Mouse (Mus musculus) midbrain, embryonic 11.5 days (tissue): ENCODE results near the gene Robo3. TPM values are rescaled to one million over a fixed set of nuclear protein-coding genes. Genes with fewer than 3 reads are reported as not detected.

Source experiments
- ATAC-seq: fragments of 200-750 bp; cut with Nextera tagmentation; 2 replicates; pipeline ENCODE4 v1.8.0; 2017; ENCODE audit warnings: moderate TSS enrichment, moderate library complexity; ENCODE audit not compliant: low FRiP score
- DNase-seq: peaks from one replicate; pipeline ENCODE4 v3.0.0; 2015; ENCODE audit warnings: low spot score; ENCODE audit errors: missing footprints
- H3K27ac ChIP-seq: fragments of 300-500 bp; sonication (generic); 2 replicates; pipeline ENCODE4 v1.5.1; 2014; ENCODE audit warnings: low read depth, low read length
- H3K27me3 ChIP-seq: fragments of 300-500 bp; sonication (generic); 2 replicates; pipeline ENCODE4 v1.6.1; 2014; ENCODE audit warnings: mild to moderate bottlenecking, low read length, moderate library complexity, mixed read lengths; ENCODE audit not compliant: control insufficient read depth, insufficient read depth
- H3K36me3 ChIP-seq: fragments of 300-500 bp; sonication (generic); 2 replicates; pipeline ENCODE4 v1.6.1; 2014; ENCODE audit warnings: mild to moderate bottlenecking, low read length, moderate library complexity, mixed read lengths; ENCODE audit not compliant: control insufficient read depth, insufficient read depth
- H3K4me1 ChIP-seq: fragments of 300-500 bp; sonication (generic); 2 replicates; pipeline ENCODE4 v1.6.1; 2014; ENCODE audit warnings: low read length; ENCODE audit not compliant: control insufficient read depth, insufficient read depth
- H3K4me2 ChIP-seq: fragments of 300-500 bp; sonication (generic); 2 replicates; pipeline ENCODE4 v1.6.1; 2014; ENCODE audit warnings: mild to moderate bottlenecking, moderate library complexity
- H3K4me3 ChIP-seq: fragments of 300-500 bp; sonication (generic); 2 replicates; pipeline ENCODE4 v1.5.1; 2014; ENCODE audit warnings: low read depth, low read length
- H3K9ac ChIP-seq: fragments of 300-500 bp; sonication (generic); 2 replicates; pipeline ENCODE4 v1.6.1; 2014; ENCODE audit warnings: low read length
- H3K9me3 ChIP-seq: fragments of 300-500 bp; sonication (generic); 2 replicates; pipeline ENCODE4 v1.6.1; 2016; ENCODE audit warnings: low read length; ENCODE audit not compliant: control insufficient read depth
- WGBS: fragments of 180-500 bp; shearing (Covaris S2); extraction: QIAGEN DNeasy Blood & Tissue Kit; methylation state at CpG from one replicate; pipeline ENCODE4 v1.1.7; 2014; 5-methylcytosine and 5-hydroxymethylcytosine counted together
- polyA plus RNA-seq: library from polyadenylated mRNA; unstranded; fragments of >200 nt; fragmentation: Nextera tagmentation; extraction: Ambion mirVana; gene quantifications from 2 replicates; pipeline ENCODE4 v1.2.1, GENCODE M21; 2014

Robo3 gene
- 40.1 and 43.9 TPM in 2 replicates for polyA plus RNA-seq

DNA sequence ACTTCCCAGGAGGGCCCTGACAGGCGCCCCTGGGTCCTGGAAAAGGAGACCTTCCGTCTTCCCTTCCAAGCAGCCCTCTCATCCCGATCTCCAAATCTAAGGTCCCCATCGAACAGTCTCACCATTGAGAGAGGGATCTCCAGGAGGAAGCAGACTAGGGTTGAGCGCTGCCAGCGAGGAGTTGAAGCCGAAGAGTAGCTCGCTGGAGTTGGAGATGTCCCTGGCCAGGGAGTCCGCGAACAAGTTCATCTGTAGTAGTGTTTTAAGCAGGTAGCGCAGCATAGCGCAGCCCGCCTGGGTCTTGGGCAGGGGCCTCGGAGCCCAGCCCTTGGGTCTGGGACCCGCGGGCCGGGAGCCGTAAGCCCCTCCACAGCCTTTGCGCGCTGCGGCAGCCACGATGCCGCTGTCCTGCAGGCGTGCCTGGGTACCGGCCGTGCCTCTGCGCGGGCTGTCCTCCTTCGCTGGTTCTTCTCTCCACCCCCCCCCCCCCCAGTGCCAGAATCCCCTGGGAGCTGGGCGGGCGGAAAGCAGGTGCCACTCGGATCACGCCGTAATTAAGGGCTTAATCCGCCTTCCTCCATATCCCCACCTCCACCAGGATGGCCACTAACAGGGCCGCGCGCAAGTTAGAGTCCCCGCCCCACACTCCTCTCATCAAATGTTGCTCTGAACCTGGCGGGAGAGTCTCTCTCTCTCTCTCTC, at the start of gene Robo3:
Gene Robo3 (minus strand): TSS at position 527 of the 702 bp plus-strand sequence.
- no peaks in the 10 kb centered on the region for H3K36me3 ChIP-seq
- H3K27ac ChIP-seq: peak within 1 kb of the TSS; percentile 11; the same call in 1 of the 2 replicates
- H3K4me1 ChIP-seq: peaks cover 8% of the 10 kb centered on the region; the same call in 1 of the 2 replicates
- WGBS: under 1% methylated on average over 39 of the region's 40 CpGs
- peak within 1 kb of the TSS; percentile 25 for H3K4me3 ChIP-seq
- ATAC-seq (peak; percentile 23; the same call in 1 of the 2 replicates), DNase-seq (peak; percentile 94)
- H3K4me2 ChIP-seq: peak within 1 kb of the TSS; percentile 35
- no peaks in the 10 kb centered on the region for H3K9me3 ChIP-seq
- peaks cover 74% of the 10 kb centered on the region for H3K27me3 ChIP-seq
- H3K9ac ChIP-seq: no peak within 1 kb of the TSS

DNA sequence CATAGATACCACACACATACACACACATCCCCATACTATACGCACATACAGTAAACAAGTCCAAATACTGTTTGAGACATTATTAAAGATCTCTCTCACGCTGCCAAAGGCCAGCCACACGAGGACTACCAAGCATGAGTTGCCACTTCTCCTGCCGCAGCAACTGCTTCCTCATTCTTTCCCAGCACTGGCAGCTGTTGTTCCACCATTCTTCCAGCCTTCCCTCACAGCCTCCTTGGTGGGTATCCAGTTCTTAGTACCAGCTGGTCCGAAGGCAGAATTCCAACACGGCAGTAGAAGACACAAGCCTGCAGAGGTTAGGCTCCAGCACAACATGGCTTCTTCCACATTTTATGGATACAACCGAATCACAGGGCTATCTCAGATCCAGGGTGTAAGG, 41.9 kb upstream of the Robo3 start:
- no peak overlapping the region for H3K4me2 ChIP-seq
- H3K27ac ChIP-seq: no peak overlapping the region
- no peaks in the 10 kb centered on the region for H3K9me3 ChIP-seq
- no peak overlapping the region for H3K9ac ChIP-seq
- DNase-seq (no peak), ATAC-seq (no peak)
- no peak overlapping the region for H3K4me3 ChIP-seq
- WGBS: 89% methylated on average over 7 of the region's 7 CpGs
- H3K4me1 ChIP-seq: no peaks in the 10 kb centered on the region
- no peaks in the 10 kb centered on the region for H3K36me3 ChIP-seq
- H3K27me3 ChIP-seq: no peaks in the 10 kb centered on the region

DNA sequence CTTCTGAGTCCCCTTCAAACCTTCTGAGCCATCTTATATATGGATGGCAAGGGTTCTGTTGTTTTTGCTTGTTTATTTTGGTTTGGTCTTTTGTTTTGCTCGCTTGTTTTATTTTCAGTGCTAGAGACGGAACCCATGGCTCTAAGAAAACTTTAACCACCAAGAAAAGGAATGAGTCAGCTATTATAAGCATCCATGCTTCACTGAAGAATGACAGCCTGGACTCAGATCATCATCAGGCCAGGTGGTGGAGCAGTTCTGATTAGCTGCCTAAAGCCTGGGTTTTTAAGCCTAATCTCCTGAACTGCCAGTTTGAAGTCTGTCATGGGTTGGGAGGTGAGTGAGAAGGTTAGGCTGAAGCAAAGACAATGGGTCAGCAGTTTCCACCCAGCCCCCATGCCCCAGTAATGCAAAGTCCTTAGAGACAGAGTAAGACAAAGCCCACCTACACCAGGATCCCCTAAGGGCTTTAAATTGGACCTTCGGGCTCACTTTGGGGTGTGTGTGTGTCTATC, 40.6 kb upstream of the Robo3 start:
- Histone ChIP-seq H3K9me3 (no peaks in the 10 kb centered on the region), H3K4me3 (no peak overlapping the region), H3K27me3 (no peaks in the 10 kb centered on the region), H3K36me3 (no peaks in the 10 kb centered on the region), H3K27ac (no peak overlapping the region), H3K4me1 (no peaks in the 10 kb centered on the region), H3K9ac (no peak overlapping the region), H3K4me2 (no peak overlapping the region)
- DNase-seq (no peak), ATAC-seq (no peak)
- 69% methylated on average over 3 of the region's 3 CpGs for WGBS

DNA sequence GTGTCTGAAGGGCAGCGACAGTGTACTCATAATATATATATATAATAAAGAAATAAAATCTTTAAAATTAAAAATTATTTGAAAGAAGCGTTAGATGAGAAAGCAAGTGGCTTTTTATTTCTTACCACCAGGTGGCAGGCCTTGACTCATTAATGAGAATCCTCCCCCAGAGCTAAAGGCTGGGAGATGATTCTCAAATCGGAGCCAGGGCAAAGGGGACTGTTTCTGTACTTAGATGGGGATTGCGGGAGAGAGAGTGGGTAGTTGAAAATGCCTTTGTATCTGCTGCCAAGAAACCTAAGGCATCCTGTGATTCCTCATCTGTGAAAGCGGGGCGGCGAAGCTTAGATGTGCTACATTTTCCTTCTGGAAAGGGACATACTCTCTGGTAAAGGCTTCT, 29.7 kb upstream of the Robo3 start:
- no peak overlapping the region for H3K4me3 ChIP-seq
- ATAC-seq (no peak; the same call in 1 of the 2 replicates), DNase-seq (peak; percentile 89)
- H3K9me3 ChIP-seq: no peaks in the 10 kb centered on the region
- H3K4me1 ChIP-seq: peaks cover 11% of the 10 kb centered on the region
- no peaks in the 10 kb centered on the region for H3K36me3 ChIP-seq
- peaks cover 53% of the 10 kb centered on the region for H3K27me3 ChIP-seq
- no peak overlapping the region for H3K27ac ChIP-seq
- H3K4me2 ChIP-seq: no peak overlapping the region
- H3K9ac ChIP-seq: no peak overlapping the region
- WGBS: 14% methylated on average over 7 of the region's 7 CpGs

DNA sequence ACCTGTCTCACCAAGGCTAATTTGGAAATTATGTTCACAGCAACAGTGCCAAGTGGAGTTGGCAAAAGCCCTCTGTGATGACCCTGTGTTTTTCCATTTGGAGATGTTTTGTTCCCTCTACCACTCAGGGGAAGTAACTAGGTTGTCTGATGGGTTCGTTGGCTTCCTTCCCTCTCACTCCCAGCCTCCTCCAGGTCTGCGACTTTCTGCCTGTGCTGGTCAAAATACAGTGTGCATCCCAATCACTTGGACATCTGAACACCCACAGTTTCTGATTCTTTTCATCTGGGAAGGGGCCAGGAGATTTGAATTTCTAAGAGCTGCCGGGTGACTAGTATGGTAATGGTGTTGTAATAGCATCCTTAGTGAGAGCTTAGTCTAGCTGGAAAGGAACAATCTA, 28.5 kb upstream of the Robo3 start:
- Histone ChIP-seq H3K27me3 (peaks cover 65% of the 10 kb centered on the region), H3K9me3 (no peaks in the 10 kb centered on the region), H3K36me3 (no peaks in the 10 kb centered on the region), H3K4me2 (no peak overlapping the region), H3K27ac (no peak overlapping the region), H3K9ac (no peak overlapping the region), H3K4me3 (no peak overlapping the region), H3K4me1 (peaks cover 14% of the 10 kb centered on the region)
- DNase-seq: peak; percentile 89
- no peak for ATAC-seq
- 10% methylated on average over 3 of the region's 3 CpGs for WGBS

DNA sequence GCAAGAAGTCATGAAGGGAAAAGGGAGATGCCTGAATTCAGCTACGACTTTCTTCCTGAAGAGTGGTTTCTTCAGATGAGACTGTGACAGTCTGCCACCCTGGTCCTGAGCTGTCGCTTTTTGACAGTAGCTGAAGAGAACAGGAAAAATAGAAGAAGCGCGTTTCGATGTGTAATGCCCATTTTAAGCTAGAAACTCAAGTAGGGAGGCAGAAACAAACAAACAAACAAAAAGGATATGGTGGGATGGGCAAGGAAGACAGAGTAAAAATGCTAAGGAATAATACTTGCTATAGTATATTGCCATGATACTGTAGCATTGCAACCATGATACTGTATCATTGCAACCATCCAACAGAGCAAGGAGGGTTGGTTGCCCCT, 27.9 kb upstream of the Robo3 start:
- Histone ChIP-seq H3K4me1 (peaks cover 14% of the 10 kb centered on the region), H3K27me3 (peaks cover 71% of the 10 kb centered on the region), H3K4me3 (no peak overlapping the region), H3K4me2 (peak overlapping the region; percentile 73), H3K9ac (no peak overlapping the region), H3K27ac (no peak overlapping the region), H3K9me3 (no peaks in the 10 kb centered on the region), H3K36me3 (no peaks in the 10 kb centered on the region)
- peak; percentile 94 for DNase-seq
- no peak for ATAC-seq
- WGBS: 10% methylated on average over 5 of the region's 5 CpGs

DNA sequence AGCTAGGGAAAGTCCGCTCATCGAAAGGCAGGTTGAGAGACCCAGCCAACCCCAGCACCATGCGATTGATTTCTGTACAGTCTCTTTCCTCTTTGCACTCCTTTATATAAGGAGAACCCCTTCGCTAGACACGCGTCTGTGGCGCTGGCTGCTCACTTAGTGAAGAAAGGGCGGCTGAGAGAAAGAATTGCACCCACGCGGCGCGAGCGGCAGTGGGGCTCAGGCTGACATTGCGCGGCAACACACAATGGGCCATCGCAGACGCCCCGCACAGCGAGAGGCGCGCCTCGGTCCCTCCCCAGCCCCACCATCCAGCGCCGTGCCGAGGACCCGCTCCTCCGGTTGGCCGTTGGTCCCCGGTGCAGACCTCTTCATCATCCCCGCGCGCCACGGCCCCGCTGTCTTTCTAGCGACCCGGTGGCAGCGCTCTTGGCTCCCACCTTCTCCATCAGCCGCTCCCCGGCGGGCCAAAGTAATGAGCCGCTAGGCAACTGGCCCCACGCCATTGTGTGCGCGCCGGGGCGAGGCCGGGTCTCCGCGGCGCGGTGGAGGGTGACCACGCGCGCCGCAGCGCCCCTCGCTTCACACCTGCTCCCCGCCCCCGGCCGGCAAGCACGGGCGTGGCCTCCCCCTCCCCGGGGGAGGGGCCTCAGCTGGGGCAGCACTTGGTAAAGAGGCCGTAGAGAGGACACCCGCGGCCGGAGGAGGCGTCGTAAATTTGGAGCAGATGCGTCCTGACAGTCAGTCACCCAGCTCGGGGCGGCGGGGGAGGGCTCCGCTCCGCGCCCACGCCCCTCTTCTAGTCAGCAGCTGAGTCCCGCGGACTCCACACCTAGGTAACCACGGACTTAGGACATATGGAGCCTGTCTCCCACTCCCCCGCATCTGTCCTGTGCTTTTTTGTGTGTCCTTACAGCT, 27.3 kb upstream of the Robo3 start:
- Histone ChIP-seq H3K36me3 (no peaks in the 10 kb centered on the region), H3K27me3 (peaks cover 78% of the 10 kb centered on the region), H3K9me3 (no peaks in the 10 kb centered on the region), H3K4me2 (peak overlapping the region; percentile 73), H3K27ac (peak overlapping the region; percentile 1; the same call in 1 of the 2 replicates), H3K4me3 (peak overlapping the region; percentile 41), H3K9ac (peak overlapping the region; percentile 61), H3K4me1 (peaks cover 14% of the 10 kb centered on the region)
- WGBS: under 1% methylated on average over 80 of the region's 81 CpGs
- ATAC-seq (peak; percentile 75), DNase-seq (peak; percentile 94)

DNA sequence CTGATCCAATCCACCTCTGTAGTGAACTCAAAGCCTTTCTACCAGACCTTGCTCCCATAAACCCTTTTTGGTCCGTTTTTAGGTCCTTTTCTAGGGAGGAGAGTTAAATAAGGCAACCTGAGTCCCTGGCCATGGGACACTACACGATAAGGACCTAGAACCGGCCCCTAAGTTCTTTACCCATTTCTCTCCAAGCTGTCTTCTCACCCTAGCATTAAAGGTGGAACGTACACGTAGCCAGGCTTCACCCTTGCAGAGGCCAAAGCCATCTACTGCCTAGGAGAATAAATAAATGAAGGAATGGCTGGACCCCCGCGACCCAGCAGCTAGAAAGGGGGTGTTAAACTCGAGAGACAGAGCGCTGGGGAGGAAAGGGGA, 26.6 kb upstream of the Robo3 start:
- H3K4me1 ChIP-seq: peaks cover 21% of the 10 kb centered on the region
- peak; percentile 94 for DNase-seq
- H3K9ac ChIP-seq: peak overlapping the region; percentile 61
- WGBS: under 1% methylated on average over 9 of the region's 9 CpGs
- peak overlapping the region; percentile 41 for H3K4me3 ChIP-seq
- peaks cover 84% of the 10 kb centered on the region for H3K27me3 ChIP-seq
- no peak for ATAC-seq
- H3K9me3 ChIP-seq: no peaks in the 10 kb centered on the region
- H3K27ac ChIP-seq: peak overlapping the region; percentile 1; the same call in 1 of the 2 replicates
- peak overlapping the region; percentile 73 for H3K4me2 ChIP-seq
- no peaks in the 10 kb centered on the region for H3K36me3 ChIP-seq

DNA sequence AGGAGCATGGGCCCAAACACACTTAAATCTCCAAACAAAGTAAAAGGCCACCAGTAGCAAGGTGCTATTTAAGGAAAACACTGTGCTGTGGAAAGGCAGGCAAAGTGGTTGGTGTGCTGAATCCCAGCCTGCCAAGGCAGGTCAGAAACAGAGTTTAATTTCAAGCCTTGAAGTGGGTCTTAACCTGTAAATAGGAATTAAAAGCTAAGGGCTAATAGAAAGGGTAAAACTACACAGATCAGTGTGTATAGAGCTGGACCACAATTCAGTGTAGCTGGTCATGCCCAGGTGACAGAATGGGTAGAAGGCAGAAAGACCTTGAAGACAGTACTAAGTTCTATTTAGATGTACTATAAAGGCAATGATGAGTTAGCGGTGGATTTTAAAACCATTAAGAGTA, 24.1 kb upstream of the Robo3 start:
- ATAC-seq (no peak), DNase-seq (peak; percentile 90)
- Histone ChIP-seq H3K27me3 (peaks cover 99% of the 10 kb centered on the region), H3K4me1 (peaks cover 35% of the 10 kb centered on the region), H3K4me2 (peak overlapping the region; percentile 47), H3K9me3 (no peaks in the 10 kb centered on the region), H3K27ac (no peak overlapping the region), H3K4me3 (no peak overlapping the region), H3K9ac (no peak overlapping the region), H3K36me3 (no peaks in the 10 kb centered on the region)
- 31% methylated on average over 1 of the region's 1 CpGs for WGBS
